Mouse (Mus musculus) retina, postnatal 7 days (tissue): ENCODE results near the gene Coq8a.

Experiments used
- DNase-seq: peaks from one replicate; pipeline ENCODE4 v3.0.0-alpha.2; 2012; ENCODE audit warnings: low read depth, low spot score

Coq8a gene

GRCm38 (mm10) chr1:180198959-180199714 lies at the start of gene Coq8a:
Coq8a (minus strand) TSS chr1:180199602.
- no peak for DNase-seq

- DNase-seq: no peak
Observed at GRCm38 (mm10) chr1:180248593-180249146, 49.3 kb upstream of the Coq8a start.

DNA sequence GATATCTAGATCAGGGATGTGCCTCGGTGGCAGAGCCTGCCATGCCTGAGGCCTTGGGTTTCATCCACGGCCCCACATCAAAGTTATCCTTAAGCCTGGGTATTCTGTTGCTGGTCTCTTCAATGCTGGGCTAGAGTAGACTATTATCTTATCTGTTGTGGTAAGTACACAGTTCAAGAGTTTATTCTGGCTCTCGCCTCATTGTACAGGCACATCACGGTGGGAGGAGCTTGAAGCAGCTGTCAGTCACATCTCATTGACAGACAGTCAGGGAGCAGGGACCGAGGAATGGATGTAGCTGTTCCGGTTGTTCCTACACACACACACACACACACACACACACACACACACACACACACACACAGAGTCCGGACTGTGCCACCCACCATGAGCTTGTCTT lies 48.5 kb upstream of the Coq8a start:
- no peak for DNase-seq

GRCm38 (mm10) chr1:180245741-180246507 lies 46.5 kb upstream of the Coq8a start:
- DNase-seq: no peak

DNA sequence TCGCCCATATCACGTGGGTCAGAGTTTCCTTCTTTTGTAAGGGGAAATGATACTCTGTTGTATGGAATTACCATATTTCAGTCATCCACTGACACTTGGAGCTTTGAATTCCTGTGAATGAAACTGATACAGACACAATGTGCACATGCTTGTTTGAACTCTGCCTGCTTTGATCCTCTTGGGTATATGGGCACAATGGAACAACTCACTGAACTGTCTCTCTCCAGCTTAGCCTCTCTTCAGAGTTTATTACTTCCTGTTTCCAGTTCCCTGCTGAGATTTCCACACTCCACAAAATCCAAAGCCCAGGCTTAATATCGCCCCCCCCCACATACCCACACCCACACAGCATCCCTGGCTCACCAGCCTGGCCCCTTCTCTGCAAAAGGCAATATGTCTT lies 32.3 kb upstream of the Coq8a start:
- no peak for DNase-seq

- no peak for DNase-seq
Observed at GRCm38 (mm10) chr1:180230580-180230979, 31.2 kb upstream of the Coq8a start.

- no peak for DNase-seq
Observed at GRCm38 (mm10) chr1:180229906-180230305, 30.5 kb upstream of the Coq8a start.

DNA sequence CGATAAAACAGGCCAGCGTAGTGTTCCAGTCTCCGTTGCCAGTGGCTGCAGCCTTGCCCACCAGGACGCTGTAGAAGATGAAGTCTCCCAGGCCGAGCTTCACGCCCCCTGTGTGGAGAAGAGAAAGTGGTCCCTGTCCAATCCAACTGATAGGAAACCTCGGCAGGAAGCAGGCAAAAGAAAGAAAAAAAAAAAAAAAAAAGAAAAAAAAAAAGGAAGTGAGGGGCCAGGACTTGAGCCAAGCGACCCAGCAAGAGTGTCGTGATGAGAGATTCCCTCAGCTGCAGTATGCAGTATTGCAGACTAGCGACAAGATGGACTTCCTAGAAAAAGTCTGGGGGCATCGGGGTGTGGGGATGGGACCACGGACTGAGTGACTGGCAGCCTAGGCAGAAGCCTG lies 29.5 kb upstream of the Coq8a start:
- no peak for DNase-seq

- no peak for DNase-seq
Observed at GRCm38 (mm10) chr1:180226766-180227165, 27.4 kb upstream of the Coq8a start.

DNA sequence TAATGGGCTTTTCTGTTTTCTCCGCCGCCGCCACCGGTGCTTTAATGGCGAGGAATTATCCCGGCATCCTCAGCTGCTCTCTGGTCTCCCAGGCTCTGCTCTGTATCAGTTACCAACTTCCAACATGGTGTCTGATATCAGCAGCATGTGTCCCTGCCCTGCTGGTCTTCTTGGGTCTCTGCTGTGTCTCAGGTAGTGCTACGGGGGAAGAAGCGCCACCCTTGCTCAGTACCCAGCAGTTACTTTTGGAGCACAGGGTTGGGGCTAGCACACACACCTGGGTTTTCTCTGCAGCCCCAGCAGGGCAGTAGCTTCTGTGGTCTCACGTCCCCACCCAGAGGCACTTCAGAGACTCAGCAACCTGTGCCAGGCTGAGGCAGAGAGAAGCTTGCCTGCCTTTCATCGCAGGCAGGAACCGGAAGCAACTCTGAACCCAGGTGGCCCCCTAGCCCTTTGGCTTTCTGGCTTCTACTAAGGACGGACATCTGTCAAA lies 26.9 kb upstream of the Coq8a start:
- DNase-seq: no peak

GRCm38 (mm10) chr1:180225500-180226220 lies 26.3 kb upstream of the Coq8a start:
- no peak for DNase-seq

GRCm38 (mm10) chr1:180222007-180222406 lies 22.6 kb upstream of the Coq8a start:
- no peak for DNase-seq

GRCm38 (mm10) chr1:180220791-180221542 lies 21.6 kb upstream of the Coq8a start:
- DNase-seq: no peak

DNA sequence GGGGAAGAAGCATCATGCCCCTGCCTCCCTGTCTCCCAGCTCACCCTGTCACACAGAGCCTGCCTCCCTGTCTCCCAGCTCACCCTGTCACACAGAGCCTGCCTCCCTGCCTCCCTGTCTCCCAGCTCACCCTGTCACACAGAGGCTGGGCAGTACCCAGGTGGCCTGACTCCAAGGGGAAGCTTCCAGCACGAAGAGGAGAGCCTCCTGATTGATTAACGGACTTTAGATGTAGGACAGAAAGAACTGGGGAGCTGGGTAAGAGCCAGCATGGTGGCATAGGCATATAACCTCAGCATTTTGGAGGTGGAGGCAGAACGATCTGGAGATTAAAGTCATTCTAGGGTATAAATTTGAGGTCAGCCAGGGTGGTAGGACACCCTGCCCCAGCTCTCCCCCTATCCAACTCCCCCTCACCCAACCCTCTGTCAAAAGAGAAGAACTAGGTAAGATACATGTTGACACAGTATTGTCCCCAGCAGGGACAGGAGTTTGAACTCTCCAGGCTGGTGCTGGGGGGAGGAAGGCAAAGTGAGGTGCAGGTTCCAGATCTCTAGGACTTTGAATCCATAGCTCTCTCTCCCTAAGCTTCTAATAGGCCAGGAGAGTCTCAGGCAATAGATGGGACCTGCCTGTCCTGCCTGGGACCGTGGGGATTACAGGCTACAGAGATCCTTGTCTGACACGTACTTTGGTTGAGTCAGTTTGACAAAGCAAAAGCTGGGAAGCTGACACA lies 17.3 kb upstream of the Coq8a start:
- no peak for DNase-seq

GRCm38 (mm10) chr1:180215044-180215443 lies 15.6 kb upstream of the Coq8a start:
- peak; percentile 64 for DNase-seq

GRCm38 (mm10) chr1:180212911-180213310 lies 13.5 kb upstream of the Coq8a start:
- DNase-seq: no peak

DNA sequence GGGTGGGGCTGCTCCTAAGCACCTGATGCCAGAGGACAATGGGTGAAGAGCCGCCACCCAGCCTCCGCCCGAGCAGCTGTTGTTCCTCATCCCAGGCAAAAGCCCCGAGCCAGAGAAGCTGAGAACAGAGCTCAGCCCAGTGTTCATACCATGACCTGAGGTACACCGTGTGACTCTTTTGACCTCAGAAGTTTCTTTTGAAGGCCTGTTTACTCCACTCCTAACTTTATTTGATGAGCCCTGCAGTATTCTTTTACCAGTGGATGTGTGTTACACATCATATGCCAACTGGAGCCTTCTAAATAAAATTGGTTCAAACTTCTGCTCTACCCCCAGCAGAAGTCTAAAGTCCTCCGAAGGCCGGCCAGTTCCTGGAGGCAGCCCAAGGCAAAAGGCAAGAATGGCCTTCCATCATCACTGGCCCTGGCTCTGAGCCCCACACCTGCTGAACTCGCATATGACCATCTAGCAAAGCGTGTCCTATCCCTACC lies 11.4 kb upstream of the Coq8a start:
- DNase-seq: no peak

GRCm38 (mm10) chr1:180210031-180210432 lies 10.6 kb upstream of the Coq8a start:
- no peak for DNase-seq

- no peak for DNase-seq
Observed at GRCm38 (mm10) chr1:180208370-180208769, 9.0 kb upstream of the Coq8a start.

DNA sequence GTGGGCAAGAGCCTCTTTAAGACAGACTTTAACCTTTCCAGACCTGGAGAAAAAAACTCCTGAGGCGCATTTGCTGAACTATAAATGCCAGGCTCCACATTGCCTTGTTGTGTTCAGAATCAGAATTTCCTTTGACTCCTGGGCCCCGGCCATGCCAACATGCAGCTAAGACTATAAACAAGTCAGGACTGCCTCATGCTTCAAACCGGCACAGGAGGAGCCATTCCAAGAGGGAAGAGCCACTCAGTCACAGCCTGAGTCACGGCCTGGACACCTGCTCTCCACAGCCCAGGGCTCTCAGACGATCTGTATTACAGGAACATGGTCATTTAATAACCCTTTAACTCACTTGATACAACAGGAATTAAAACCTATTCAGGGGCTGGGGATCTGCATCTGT lies 1.3 kb upstream of the Coq8a start:
- no peak for DNase-seq
